Mouse (Mus musculus) midbrain, embryonic 14.5 days (tissue): Measurements from ENCODE around the gene Entr1. TPM values are rescaled to one million over a fixed set of nuclear protein-coding genes. Genes with fewer than 3 reads are reported as not detected.

ENCODE experiments used
- ATAC-seq: fragments of 200-750 bp; cut with Nextera tagmentation; 2 replicates; pipeline ENCODE4 v1.8.0; 2017; ENCODE audit warnings: moderate number of reproducible peaks, moderate library complexity; ENCODE audit not compliant: low FRiP score, low TSS enrichment
- DNase-seq: peaks from one replicate; pipeline ENCODE4 v3.0.0-alpha.2; 2015
- H3K27ac ChIP-seq: fragments of 300-500 bp; sonication (generic); replicated peaks from 2 replicates; pipeline ENCODE4 v1.5.1; 2014; ENCODE audit warnings: mild to moderate bottlenecking, low read depth, low read length, moderate library complexity
- H3K27me3 ChIP-seq: fragments of 300-500 bp; sonication (generic); 2 replicates; pipeline ENCODE4 v1.6.1; 2014; ENCODE audit warnings: low read length, control low read depth, mixed read lengths; ENCODE audit not compliant: control insufficient read depth, insufficient read depth
- H3K36me3 ChIP-seq: fragments of 300-500 bp; sonication (generic); 2 replicates; pipeline ENCODE4 v1.6.1; 2014; ENCODE audit warnings: low read length, control low read depth; ENCODE audit not compliant: control insufficient read depth, insufficient read depth
- H3K4me1 ChIP-seq: fragments of 300-500 bp; sonication (generic); 2 replicates; pipeline ENCODE4 v1.6.1; 2014; ENCODE audit warnings: mild to moderate bottlenecking, antibody characterized with exemption, low read length, control low read depth; ENCODE audit not compliant: control insufficient read depth, insufficient read depth
- H3K4me2 ChIP-seq: fragments of 300-500 bp; sonication (generic); 2 replicates; pipeline ENCODE4 v1.6.1; 2014; ENCODE audit warnings: mild to moderate bottlenecking, low read length, moderate library complexity
- H3K4me3 ChIP-seq: fragments of 300-500 bp; sonication (generic); replicated peaks from 2 replicates; pipeline ENCODE4 v1.5.1; 2014; ENCODE audit warnings: low read depth, low read length
- H3K9ac ChIP-seq: fragments of 300-500 bp; sonication (generic); replicated peaks from 2 replicates; pipeline ENCODE4 v1.6.1; 2014; ENCODE audit warnings: mild to moderate bottlenecking, low read length, moderate library complexity
- H3K9me3 ChIP-seq: fragments of 300-500 bp; sonication (generic); 2 replicates; pipeline ENCODE4 v1.6.1; 2016; ENCODE audit warnings: low read length, control low read depth, mixed read lengths; ENCODE audit not compliant: control insufficient read depth
- WGBS: fragments of 180-500 bp; shearing (Covaris S2); extraction: QIAGEN DNeasy Blood & Tissue Kit; methylation state at CpG from one replicate; pipeline ENCODE4 v1.1.7; 2014; 5-methylcytosine and 5-hydroxymethylcytosine counted together
- polyA plus RNA-seq: library from polyadenylated mRNA; unstranded; fragments of >200 nt; fragmentation: Nextera tagmentation; extraction: Ambion mirVana; gene quantifications from 2 replicates; pipeline ENCODE4 v1.2.1, GENCODE M21; 2014

Gene Entr1
- polyA plus RNA-seq, 1 experiment from 2014 or later = 143 TPM

- DNase-seq (no peak), ATAC-seq (no peak)
- H3K4me3 ChIP-seq = no peak overlapping the region
- H3K27ac ChIP-seq = no peak overlapping the region
- no peak overlapping the region for H3K4me2 ChIP-seq
- H3K9ac ChIP-seq = no peak overlapping the region
- H3K27me3 ChIP-seq = no peaks in the 10 kb centered on the region
- H3K4me1 ChIP-seq = no peaks in the 10 kb centered on the region
- peaks cover 96% of the 10 kb centered on the region for H3K36me3 ChIP-seq
- no peaks in the 10 kb centered on the region for H3K9me3 ChIP-seq
These were observed 27.9 kb upstream of the Entr1 start for GRCm38 (mm10) chr2:26417066-26417465.

DNA sequence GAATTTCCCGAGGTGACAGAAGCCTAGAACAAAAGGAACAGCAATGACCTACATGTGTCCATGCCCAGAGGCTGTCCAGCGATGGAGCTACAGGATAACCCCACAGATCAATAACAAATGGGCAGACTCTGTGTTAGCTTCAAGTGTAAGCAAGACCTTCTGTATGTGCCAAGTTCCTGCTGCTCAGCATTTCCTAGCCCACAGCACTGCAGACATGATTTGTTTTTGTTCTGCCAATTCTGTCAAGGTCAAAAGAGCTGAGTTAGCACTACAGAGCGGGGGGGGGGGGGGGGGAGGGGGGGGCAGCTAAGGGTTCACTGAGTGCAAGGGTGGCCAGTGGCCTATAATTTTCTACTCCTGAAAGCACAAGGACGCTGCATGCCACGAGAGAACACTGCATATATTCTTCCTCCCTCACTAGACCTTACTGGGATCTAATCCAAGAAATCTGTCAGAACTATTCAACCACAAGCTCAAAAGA, 21.9 kb upstream of the Entr1 start:
- WGBS = 87% methylated on average over 4 of the region's 5 CpGs
- Histone ChIP-seq H3K9me3 (no peaks in the 10 kb centered on the region), H3K27ac (no peak overlapping the region), H3K4me2 (no peak overlapping the region), H3K27me3 (no peaks in the 10 kb centered on the region), H3K4me3 (no peak overlapping the region), H3K9ac (no peak overlapping the region), H3K36me3 (peaks cover 64% of the 10 kb centered on the region), H3K4me1 (peaks cover 25% of the 10 kb centered on the region)
- no peak for DNase-seq
- no peak for ATAC-seq

DNA sequence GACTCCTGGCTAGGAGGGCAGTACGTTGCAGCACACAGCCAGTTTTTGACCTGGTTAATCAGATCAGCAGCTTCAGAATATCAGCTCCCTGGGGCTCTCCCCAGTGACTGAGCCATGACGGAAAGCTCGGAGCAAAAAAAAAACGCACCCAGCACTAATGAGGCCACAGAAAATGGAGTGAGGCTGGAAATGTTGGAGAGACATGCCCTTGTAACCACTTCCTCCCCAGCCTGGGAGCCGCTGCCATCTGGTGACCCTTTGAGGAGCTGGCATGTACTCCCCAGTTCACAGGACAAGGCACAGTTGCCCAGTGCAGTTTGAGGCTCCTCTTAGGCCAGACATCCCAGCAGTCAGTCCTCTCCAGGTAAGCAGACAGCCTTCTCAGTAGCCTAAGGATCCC, 21.0 kb upstream of the Entr1 start:
- no peak for ATAC-seq
- H3K36me3 ChIP-seq = peaks cover 55% of the 10 kb centered on the region
- 72% methylated on average over 5 of the region's 5 CpGs for WGBS

GRCm38 (mm10) chr2:26409362-26409761, 20.2 kb upstream of the Entr1 start:
- no peak for ATAC-seq
- Histone ChIP-seq H3K4me2 (peak overlapping the region; percentile 95), H3K4me3 (peak overlapping the region; percentile 90), H3K27me3 (no peaks in the 10 kb centered on the region), H3K9me3 (no peaks in the 10 kb centered on the region), H3K27ac (no peak overlapping the region), H3K4me1 (peaks cover 36% of the 10 kb centered on the region), H3K36me3 (peaks cover 48% of the 10 kb centered on the region), H3K9ac (peak overlapping the region; percentile 92)
- WGBS = 60% methylated on average over 3 of the region's 3 CpGs
- no peak for DNase-seq

More for the DNA sequence above, 21.0 kb upstream of the Entr1 start:
- no peak overlapping the region for H3K4me2 ChIP-seq
- H3K27ac ChIP-seq = no peak overlapping the region
- no peak overlapping the region for H3K9ac ChIP-seq
- H3K9me3 ChIP-seq = no peaks in the 10 kb centered on the region
- H3K4me3 ChIP-seq = no peak overlapping the region
- H3K4me1 ChIP-seq = peaks cover 34% of the 10 kb centered on the region
- no peak for DNase-seq
- no peaks in the 10 kb centered on the region for H3K27me3 ChIP-seq

- Histone ChIP-seq H3K4me1 (peaks cover 36% of the 10 kb centered on the region), H3K4me2 (peak within 1 kb of the TSS; percentile 95), H3K27ac (peak within 1 kb of the TSS; percentile 79), H3K9ac (peak within 1 kb of the TSS; percentile 92), H3K4me3 (peak within 1 kb of the TSS; percentile 90), H3K9me3 (no peaks in the 10 kb centered on the region), H3K36me3 (peaks cover 42% of the 10 kb centered on the region), H3K27me3 (no peaks in the 10 kb centered on the region)
- ATAC-seq (peak; percentile 95), DNase-seq (peak; percentile 97)
- WGBS = under 1% methylated on average over 57 of the region's 57 CpGs
These were observed 19.6 kb upstream of the Entr1 start, which contains the start of gene Inpp5e for GRCm38 (mm10) chr2:26408515-26409356. Gene Inpp5e, minus strand, starts transcription at chr2:26409203.

DNA sequence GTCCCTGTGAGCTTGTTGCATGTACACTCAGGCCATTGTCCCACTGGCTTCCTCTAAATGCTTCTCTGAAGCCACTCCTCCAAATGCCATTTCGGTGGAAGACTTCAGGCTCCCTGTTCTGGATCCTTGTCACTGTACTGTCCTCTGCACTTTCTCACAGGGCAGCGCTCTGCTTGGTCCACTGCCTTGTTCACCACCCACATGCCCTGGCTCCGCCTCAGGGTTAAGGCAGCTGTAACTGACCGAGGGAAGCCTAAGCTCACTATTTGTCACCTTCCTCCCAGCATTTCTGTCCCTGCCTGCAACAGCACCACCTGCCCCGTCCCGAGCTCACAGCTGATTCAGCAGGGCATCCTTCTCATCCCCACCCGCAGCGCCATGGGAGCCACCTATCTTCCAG, 14.2 kb upstream of the Entr1 start:
- H3K4me1 ChIP-seq = peaks cover 35% of the 10 kb centered on the region
- H3K27ac ChIP-seq = no peak overlapping the region
- H3K9me3 ChIP-seq = no peaks in the 10 kb centered on the region
- no peak overlapping the region for H3K4me2 ChIP-seq
- H3K36me3 ChIP-seq = peaks cover 45% of the 10 kb centered on the region
- no peak overlapping the region for H3K4me3 ChIP-seq
- WGBS = 80% methylated on average over 8 of the region's 8 CpGs
- H3K9ac ChIP-seq = no peak overlapping the region
- DNase-seq = no peak
- no peaks in the 10 kb centered on the region for H3K27me3 ChIP-seq
- no peak for ATAC-seq

GRCm38 (mm10) chr2:26402265-26402664, 13.1 kb upstream of the Entr1 start:
- WGBS = 95% methylated on average over 1 of the region's 1 CpGs
- Histone ChIP-seq H3K36me3 (peaks cover 55% of the 10 kb centered on the region), H3K27ac (no peak overlapping the region), H3K4me2 (no peak overlapping the region), H3K9me3 (no peaks in the 10 kb centered on the region), H3K4me1 (peaks cover 24% of the 10 kb centered on the region), H3K9ac (no peak overlapping the region), H3K27me3 (no peaks in the 10 kb centered on the region), H3K4me3 (no peak overlapping the region)
- ATAC-seq (no peak), DNase-seq (no peak)

- no peak for ATAC-seq
- H3K27me3 ChIP-seq = no peaks in the 10 kb centered on the region
- DNase-seq = no peak
- no peak overlapping the region for H3K9ac ChIP-seq
- 93% methylated on average over 4 of the region's 4 CpGs for WGBS
- peaks cover 68% of the 10 kb centered on the region for H3K36me3 ChIP-seq
- H3K4me3 ChIP-seq = no peak overlapping the region
- peaks cover 12% of the 10 kb centered on the region for H3K4me1 ChIP-seq
- H3K9me3 ChIP-seq = no peaks in the 10 kb centered on the region
- H3K27ac ChIP-seq = no peak overlapping the region
- H3K4me2 ChIP-seq = no peak overlapping the region
These were observed 11.9 kb upstream of the Entr1 start for GRCm38 (mm10) chr2:26401023-26401422.

GRCm38 (mm10) chr2:26400296-26400695, 11.2 kb upstream of the Entr1 start:
- ATAC-seq (no peak), DNase-seq (no peak)
- Histone ChIP-seq H3K9me3 (no peaks in the 10 kb centered on the region), H3K4me3 (no peak overlapping the region), H3K9ac (no peak overlapping the region), H3K36me3 (peaks cover 75% of the 10 kb centered on the region), H3K27ac (no peak overlapping the region), H3K4me1 (peaks cover 5% of the 10 kb centered on the region; the same call in 1 of the 2 replicates), H3K27me3 (no peaks in the 10 kb centered on the region), H3K4me2 (no peak overlapping the region)
- WGBS = 90% methylated on average over 5 of the region's 5 CpGs
